Mouse (Mus musculus) bone marrow macrophage, adult 2 months (primary cell): ENCODE measurements at regions not wholly inside any gene's neighbourhood (a gene's known extent, or its start where the extent isn't known, plus 50 kb on each side); places are given as distances from the start of the nearest gene placed in this dataset.

Experiments used
- CTCF ChIP-seq: IDR thresholded peaks from 2 replicates; pipeline ENCODE4 v1.5.1; 2012; ENCODE audit warnings: low read depth, mild to moderate bottlenecking, low read length, moderate library complexity
- POLR2A ChIP-seq: IDR thresholded peaks from 2 replicates; pipeline ENCODE4 v1.6.1; 2012; ENCODE audit warnings: mild to moderate bottlenecking, low read depth, low read length, borderline replicate concordance

GRCm38 (mm10) chr5:133838286-133838685 lies 261.2 kb upstream of the Castor2 start:
- TF ChIP-seq CTCF (no peak), POLR2A (no peak)
